Mouse (Mus musculus): ENCODE data around the gene Psmg3. TPM values are rescaled to one million over a fixed set of nuclear protein-coding genes. Genes with fewer than 3 reads are reported as not detected.

Gene Psmg3
- polyA plus RNA-seq, 1 experiment = 57.7 TPM

DNA sequence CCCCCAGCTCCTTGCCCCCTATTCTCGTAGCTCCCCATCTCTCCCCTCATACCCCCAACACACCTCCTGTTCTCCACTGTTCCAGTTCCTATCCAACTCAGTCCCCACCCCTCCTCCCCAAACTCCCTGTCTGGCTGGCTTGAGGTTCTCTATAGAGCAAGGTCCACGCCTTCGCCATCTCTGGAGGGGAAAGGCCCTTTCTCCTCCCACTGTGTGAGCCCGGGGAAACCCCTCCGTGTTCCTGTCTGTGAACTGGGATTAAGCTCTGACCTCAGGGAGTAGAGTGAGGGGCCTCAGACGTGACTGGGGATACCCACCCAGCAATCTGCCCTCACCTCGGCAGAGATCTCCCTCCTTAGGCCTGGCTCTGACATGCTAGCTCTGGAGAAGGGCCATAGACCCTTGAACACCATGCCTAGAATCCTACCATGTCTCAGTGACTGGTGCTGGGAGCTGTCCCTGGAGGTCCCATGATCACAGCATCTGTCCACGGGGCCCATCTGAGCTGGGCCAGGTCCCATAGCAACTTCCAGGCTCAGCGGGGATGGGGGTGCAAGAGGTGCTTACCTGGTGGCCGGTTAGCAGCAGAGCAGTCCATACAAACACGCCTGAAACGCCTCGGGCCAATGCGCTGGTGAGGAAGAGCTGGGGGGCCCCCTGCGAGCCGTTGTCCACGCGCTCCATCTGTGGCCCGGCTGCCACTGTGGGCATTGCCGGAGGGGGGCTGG lies 14.1 kb downstream of the Psmg3 start:
- Histone ChIP-seq H3K79me2 (ENCODE audit: control insufficient read depth, insufficient read depth) (no peaks in the 10 kb centered on the region), H3K4me3 (no peak overlapping the region), H3ac (ENCODE audit: control insufficient read depth, insufficient read length) (no peak overlapping the region), H3K36me3 (ENCODE audit: control insufficient read depth, insufficient read depth) (no peaks in the 10 kb centered on the region), H3K4me2 (ENCODE audit: low read depth) (no peak overlapping the region), H3K27me3 (ENCODE audit: control insufficient read depth, insufficient read depth, insufficient read length) (peaks cover 21% of the 10 kb centered on the region)
- TF ChIP-seq TCF3 (IDR thresholded peaks at IDR 0.05; ENCODE audit: insufficient read length, low read depth) = no peak
- no peak for TF ChIP-seq POLR2AphosphoS2 (IDR thresholded peaks at IDR 0.05; ENCODE audit: insufficient read length, low read depth)
- TF ChIP-seq POLR2A (IDR thresholded peaks at IDR 0.05; ENCODE audit: insufficient read length, low read depth) = no peak
- no peak for TF ChIP-seq MYOD1 (IDR thresholded peaks at IDR 0.05; ENCODE audit: control insufficient read depth in 1 of 3, insufficient read length in 2 of 3, low read depth in 2 of 3)
- TF ChIP-seq TCF12 (IDR thresholded peaks at IDR 0.05; ENCODE audit: insufficient read depth, poor library complexity, severe bottlenecking) = no peak
- TF ChIP-seq REST (IDR thresholded peaks at IDR 0.05; ENCODE audit: insufficient read depth, insufficient read length) = no peak
- no peak for TF ChIP-seq USF1 (IDR thresholded peaks at IDR 0.05; ENCODE audit: low read depth)
- TF ChIP-seq SRF (IDR thresholded peaks at IDR 0.05; ENCODE audit: control insufficient read depth, insufficient read length, low read depth) = no peak
- TF ChIP-seq MAX (IDR thresholded peaks at IDR 0.05; ENCODE audit: low read depth) = no peak
- TF ChIP-seq MYOG (IDR thresholded peaks at IDR 0.05; ENCODE audit: control insufficient read depth in 1 of 3, insufficient read depth in 1 of 3, insufficient read length in 2 of 3, low read depth in 2 of 3) = no peak
- no peak for TF ChIP-seq CEBPB (IDR thresholded peaks at IDR 0.05; ENCODE audit: insufficient read depth, poor library complexity, severe bottlenecking)
- TF ChIP-seq E2F4 (IDR thresholded peaks at IDR 0.05; ENCODE audit: insufficient read depth) = no peak

DNA sequence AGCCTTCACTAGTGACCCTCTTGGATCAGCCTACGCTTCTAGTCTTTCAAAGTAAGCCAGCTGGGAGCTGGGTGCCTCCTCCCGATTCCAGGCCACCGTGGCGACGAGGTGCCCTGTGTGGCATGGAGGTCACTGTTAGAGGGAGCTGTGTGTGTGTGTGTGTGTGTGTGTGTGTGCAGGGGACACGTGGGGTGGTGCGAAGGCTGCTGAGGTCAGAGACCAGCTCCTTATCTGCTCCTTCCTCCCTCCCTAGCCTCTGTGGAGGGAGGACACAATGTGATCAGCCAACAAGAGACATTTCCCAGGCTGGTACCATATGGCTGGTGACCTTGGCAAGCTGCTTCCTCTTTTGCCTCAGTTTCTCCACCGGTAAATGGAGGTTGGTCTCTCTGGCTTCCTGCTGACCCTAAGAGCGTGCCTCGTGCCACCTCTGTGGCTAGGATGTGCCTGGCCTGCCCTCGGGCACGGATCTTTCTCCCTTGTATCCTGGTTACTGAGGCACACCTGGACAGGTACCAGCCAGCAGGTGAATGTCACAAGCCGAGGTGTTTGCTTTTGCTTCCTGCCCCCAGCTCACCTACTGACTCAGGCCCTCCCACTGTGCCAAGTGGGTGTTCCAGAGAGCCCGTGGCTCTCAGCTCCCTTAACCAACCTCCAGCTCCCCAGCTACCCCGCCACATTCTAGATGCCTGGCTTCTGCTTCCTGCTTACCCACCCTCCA lies 14.8 kb downstream of the Psmg3 start:
- Histone ChIP-seq H3K4me3 (no peak overlapping the region), H3K27me3 (ENCODE audit: control insufficient read depth, insufficient read depth, insufficient read length) (peaks cover 21% of the 10 kb centered on the region), H3ac (ENCODE audit: control insufficient read depth, insufficient read length) (no peak overlapping the region), H3K36me3 (ENCODE audit: control insufficient read depth, insufficient read depth) (no peaks in the 10 kb centered on the region), H3K79me2 (ENCODE audit: control insufficient read depth, insufficient read depth) (no peaks in the 10 kb centered on the region), H3K4me2 (ENCODE audit: low read depth) (no peak overlapping the region)
- no peak for TF ChIP-seq USF1 (IDR thresholded peaks at IDR 0.05; ENCODE audit: low read depth)
- TF ChIP-seq REST (IDR thresholded peaks at IDR 0.05; ENCODE audit: insufficient read depth, insufficient read length) = no peak
- TF ChIP-seq E2F4 (IDR thresholded peaks at IDR 0.05; ENCODE audit: insufficient read depth) = no peak
- TF ChIP-seq POLR2AphosphoS2 (IDR thresholded peaks at IDR 0.05; ENCODE audit: insufficient read length, low read depth) = no peak
- no peak for TF ChIP-seq CEBPB (IDR thresholded peaks at IDR 0.05; ENCODE audit: insufficient read depth, poor library complexity, severe bottlenecking)
- TF ChIP-seq TCF3 (IDR thresholded peaks at IDR 0.05; ENCODE audit: insufficient read length, low read depth) = no peak
- TF ChIP-seq POLR2A (IDR thresholded peaks at IDR 0.05; ENCODE audit: insufficient read length, low read depth) = no peak
- TF ChIP-seq MYOD1 (IDR thresholded peaks at IDR 0.05; ENCODE audit: control insufficient read depth in 1 of 3, insufficient read length in 2 of 3, low read depth in 2 of 3) = no peak
- no peak for TF ChIP-seq MYOG (IDR thresholded peaks at IDR 0.05; ENCODE audit: control insufficient read depth in 1 of 3, insufficient read depth in 1 of 3, insufficient read length in 2 of 3, low read depth in 2 of 3)
- no peak for TF ChIP-seq SRF (IDR thresholded peaks at IDR 0.05; ENCODE audit: control insufficient read depth, insufficient read length, low read depth)
- no peak for TF ChIP-seq TCF12 (IDR thresholded peaks at IDR 0.05; ENCODE audit: insufficient read depth, poor library complexity, severe bottlenecking)
- no peak for TF ChIP-seq MAX (IDR thresholded peaks at IDR 0.05; ENCODE audit: low read depth)

DNA sequence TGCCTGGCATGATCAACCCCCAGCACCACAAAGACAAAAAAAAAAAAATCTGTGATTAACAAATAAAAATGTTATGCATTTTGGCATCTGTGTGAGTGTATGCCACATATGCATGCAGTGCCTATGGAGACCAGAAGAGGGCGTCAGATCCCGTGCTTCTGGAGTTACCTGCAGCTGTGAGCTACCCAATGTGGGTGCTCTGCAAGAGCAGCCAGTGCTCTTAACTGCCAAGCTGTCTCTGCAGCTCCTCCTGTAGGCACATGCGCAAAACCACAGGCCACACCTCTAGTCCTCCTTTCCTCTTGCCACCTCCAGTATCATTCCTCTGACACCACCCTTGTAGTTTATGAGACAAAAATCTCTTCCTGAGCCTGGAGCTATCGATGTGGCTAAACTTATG lies 17.3 kb downstream of the Psmg3 start:
- Histone ChIP-seq H3K79me2 (ENCODE audit: control insufficient read depth, insufficient read depth) (no peaks in the 10 kb centered on the region), H3K36me3 (ENCODE audit: control insufficient read depth, insufficient read depth) (no peaks in the 10 kb centered on the region), H3K27me3 (ENCODE audit: control insufficient read depth, insufficient read depth, insufficient read length) (peaks cover 21% of the 10 kb centered on the region), H3K4me3 (no peak overlapping the region), H3ac (ENCODE audit: control insufficient read depth, insufficient read length) (no peak overlapping the region), H3K4me2 (ENCODE audit: low read depth) (no peak overlapping the region)
- TF ChIP-seq USF1 (IDR thresholded peaks at IDR 0.05; ENCODE audit: low read depth) (no peak), MAX (IDR thresholded peaks at IDR 0.05; ENCODE audit: low read depth) (no peak), TCF12 (IDR thresholded peaks at IDR 0.05; ENCODE audit: insufficient read depth, poor library complexity, severe bottlenecking) (no peak), MYOG (IDR thresholded peaks at IDR 0.05; ENCODE audit: control insufficient read depth in 1 of 3, insufficient read depth in 1 of 3, insufficient read length in 2 of 3, low read depth in 2 of 3) (no peak), TCF3 (IDR thresholded peaks at IDR 0.05; ENCODE audit: insufficient read length, low read depth) (no peak), POLR2AphosphoS2 (IDR thresholded peaks at IDR 0.05; ENCODE audit: insufficient read length, low read depth) (no peak), E2F4 (IDR thresholded peaks at IDR 0.05; ENCODE audit: insufficient read depth) (no peak), REST (IDR thresholded peaks at IDR 0.05; ENCODE audit: insufficient read depth, insufficient read length) (no peak), SRF (IDR thresholded peaks at IDR 0.05; ENCODE audit: control insufficient read depth, insufficient read length, low read depth) (no peak), POLR2A (IDR thresholded peaks at IDR 0.05; ENCODE audit: insufficient read length, low read depth) (no peak), MYOD1 (IDR thresholded peaks at IDR 0.05; ENCODE audit: control insufficient read depth in 1 of 3, insufficient read length in 2 of 3, low read depth in 2 of 3) (no peak), CEBPB (IDR thresholded peaks at IDR 0.05; ENCODE audit: insufficient read depth, poor library complexity, severe bottlenecking) (no peak)

DNA sequence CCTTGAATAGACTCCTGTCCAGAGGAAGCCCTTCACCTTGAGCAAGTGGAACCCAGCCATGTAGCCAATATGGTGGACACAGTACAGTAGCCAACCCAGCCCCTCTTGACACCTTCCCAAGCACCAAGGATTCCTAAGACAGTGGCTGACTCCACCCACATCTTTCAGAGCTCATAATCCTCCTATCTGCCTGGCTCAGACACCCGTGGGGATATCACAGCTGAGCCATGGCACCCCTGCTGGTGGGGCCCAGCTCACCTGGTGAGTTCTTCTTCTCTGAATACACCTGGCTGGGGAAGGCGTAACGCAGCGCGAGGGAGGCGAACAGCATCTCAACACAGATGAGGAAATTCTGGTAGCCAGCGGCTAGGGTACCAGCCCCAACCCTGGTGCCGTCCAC lies 20.8 kb downstream of the Psmg3 start:
- H3ac ChIP-seq (ENCODE audit: control insufficient read depth, insufficient read length) = no peak overlapping the region
- H3K4me3 ChIP-seq = no peak overlapping the region
- no peaks in the 10 kb centered on the region for H3K27me3 ChIP-seq (ENCODE audit: control insufficient read depth, insufficient read depth, insufficient read length)
- TF ChIP-seq MYOG (IDR thresholded peaks at IDR 0.05; ENCODE audit: control insufficient read depth in 1 of 3, insufficient read depth in 1 of 3, insufficient read length in 2 of 3, low read depth in 2 of 3) = no peak
- TF ChIP-seq MYOD1 (IDR thresholded peaks at IDR 0.05; ENCODE audit: control insufficient read depth in 1 of 3, insufficient read length in 2 of 3, low read depth in 2 of 3) = no peak
- no peak overlapping the region for H3K4me2 ChIP-seq (ENCODE audit: low read depth)
- no peaks in the 10 kb centered on the region for H3K79me2 ChIP-seq (ENCODE audit: control insufficient read depth, insufficient read depth)
- H3K36me3 ChIP-seq (ENCODE audit: control insufficient read depth, insufficient read depth) = no peaks in the 10 kb centered on the region
